ENCODE assay signal across 25 mouse cellular contexts in the genomic region with DNA sequence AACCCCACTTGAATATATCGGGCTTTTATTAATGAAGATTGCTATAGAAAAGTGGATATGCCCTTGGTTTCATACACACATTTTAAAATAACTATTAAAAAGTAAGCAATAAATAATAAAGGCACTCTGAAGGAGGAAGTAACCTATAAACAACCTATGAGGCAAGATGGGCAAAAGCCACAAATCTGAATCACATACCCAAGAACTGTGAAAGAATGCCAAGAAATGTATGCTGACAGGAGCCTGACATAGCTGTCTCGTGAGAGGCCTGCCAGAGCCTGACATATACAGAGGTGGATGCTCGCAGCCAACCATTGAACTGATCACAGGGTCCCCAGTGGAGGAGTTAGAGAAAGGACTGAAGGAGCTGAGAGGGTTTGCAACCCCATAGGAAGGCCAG.
"Had no signal": no experiment of that assay in that cellular context is flagged by ENCODE, and none has a peak within 500 bp of the region (broad histone marks: within the 10 kb centered on the region; RNA-seq: fewer than 3 reads in every experiment).

No protein-coding gene starts in this region.

- H3K4me3 ChIP-seq: gastrocnemius, adult 2 months; heart, adult 2 months; heart, embryonic 13.5 days; heart, embryonic 15.5 days; hindbrain, embryonic 13.5 days; hindbrain, embryonic 15.5 days; kidney, embryonic 15.5 days; layer of hippocampus, adult 2 months; limb, embryonic 13.5 days; limb, embryonic 15.5 days; liver, embryonic 12.5 days had no signal

- ATAC-seq: hindbrain, postnatal 0 days; intestine, embryonic 16.5 days; liver, embryonic 12.5 days had no signal

- H3K9me3 ChIP-seq: heart, embryonic 13.5 days; heart, embryonic 15.5 days; hindbrain, embryonic 13.5 days; hindbrain, embryonic 15.5 days; kidney, embryonic 15.5 days; limb, embryonic 13.5 days; limb, embryonic 15.5 days; liver, embryonic 12.5 days had no signal

- H3K27ac ChIP-seq: gastrocnemius, adult 2 months; heart, adult 2 months; heart, embryonic 13.5 days; heart, embryonic 15.5 days; hindbrain, embryonic 13.5 days; hindbrain, embryonic 15.5 days; hindbrain, postnatal 0 days; kidney, embryonic 15.5 days; kidney, postnatal 0 days; layer of hippocampus, adult 2 months; limb, embryonic 13.5 days; limb, embryonic 15.5 days; liver, embryonic 12.5 days had no signal

- H3K36me3 ChIP-seq: heart, embryonic 13.5 days; heart, embryonic 15.5 days; hindbrain, embryonic 13.5 days; hindbrain, embryonic 15.5 days; kidney, embryonic 15.5 days; limb, embryonic 13.5 days; limb, embryonic 15.5 days; liver, embryonic 12.5 days had no signal

- H3K4me1 ChIP-seq: heart, embryonic 13.5 days; heart, embryonic 15.5 days; hindbrain, embryonic 13.5 days; hindbrain, embryonic 15.5 days; kidney, embryonic 15.5 days; limb, embryonic 13.5 days; limb, embryonic 15.5 days; liver, embryonic 12.5 days had no signal

- H3K27me3 ChIP-seq: heart, embryonic 13.5 days; heart, embryonic 15.5 days; hindbrain, embryonic 13.5 days; hindbrain, embryonic 15.5 days; kidney, embryonic 15.5 days; limb, embryonic 13.5 days; limb, embryonic 15.5 days; liver, embryonic 12.5 days had no signal

- DNase-seq: gastrocnemius, adult 2 months; gastrocnemius, postnatal 10 days; gastrocnemius, postnatal 25 days; heart, adult 11 months; heart, adult 2 months; heart, postnatal 14 days; heart, postnatal 36 days; kidney, adult 11 months; kidney, adult 2 months; kidney, adult 9 months; kidney, postnatal 14 days; kidney, postnatal 36 days; left cerebral cortex, postnatal 4 days had no signal

- H3K9ac ChIP-seq: heart, embryonic 13.5 days; heart, embryonic 15.5 days; hindbrain, embryonic 13.5 days; hindbrain, embryonic 15.5 days; kidney, embryonic 15.5 days; limb, embryonic 13.5 days; limb, embryonic 15.5 days; liver, embryonic 12.5 days had no signal
